Mouse (Mus musculus): ENCODE measurements around the gene Rtf2. TPM values are rescaled to one million over a fixed set of nuclear protein-coding genes. Genes with fewer than 3 reads are reported as not detected.

The Rtf2 gene
- polyA plus RNA-seq, 1 experiment from 2014 or later = 85.6 TPM

DNA sequence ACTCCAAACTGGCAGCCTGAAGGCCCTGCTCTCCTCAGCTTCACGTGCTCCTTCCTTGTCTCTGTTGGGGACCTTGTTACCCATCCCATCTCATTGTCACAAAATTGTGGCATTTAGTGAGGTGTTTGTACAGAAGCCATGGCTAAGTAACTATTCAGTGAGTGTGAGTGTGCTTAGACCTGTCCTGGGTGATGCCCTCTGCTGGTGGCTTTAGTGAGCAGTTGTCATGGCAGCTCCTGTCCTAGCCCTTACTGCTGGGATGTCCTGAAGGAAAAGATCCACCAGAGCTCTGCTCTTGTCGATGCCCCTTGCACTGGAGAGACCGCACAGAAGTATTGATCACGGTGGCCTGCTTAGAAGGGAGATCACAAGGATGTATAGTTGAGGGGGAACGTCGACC is 7.0 kb downstream of the Rtf2 start:
- DNase-seq (ENCODE audit: low spot score) = no peak
- 90% methylated on average over 6 of the region's 6 CpGs for WGBS
- Histone ChIP-seq H3K36me3 (peaks cover 77% of the 10 kb centered on the region), H3K27ac (replicated peaks) (no peak overlapping the region), H3K27me3 (ENCODE audit: low read depth, poor library complexity, severe bottlenecking) (no peaks in the 10 kb centered on the region), H3K4me3 (no peak overlapping the region), H3K4me1 (no peaks in the 10 kb centered on the region), H3K9me3 (replicated peaks) (no peaks in the 10 kb centered on the region)

DNA sequence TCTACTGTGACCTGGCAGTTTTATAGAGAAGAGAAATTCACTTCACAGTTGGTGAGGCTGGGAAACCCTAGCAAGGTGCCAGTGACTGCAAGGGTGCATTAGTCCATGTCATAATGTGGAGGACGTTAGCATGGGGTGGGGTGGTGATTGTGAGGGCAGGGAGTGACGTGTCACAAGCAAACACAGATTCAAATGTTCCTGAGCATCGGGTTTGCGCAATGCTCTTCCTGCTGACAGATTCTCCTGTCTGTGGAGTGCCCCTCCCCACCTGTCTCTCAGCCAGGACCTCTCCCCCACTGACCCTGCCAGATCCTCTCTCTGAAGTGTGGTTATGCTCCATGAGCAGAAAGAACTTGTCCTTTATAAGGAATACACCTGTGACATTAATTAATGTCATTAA is 8.0 kb downstream of the Rtf2 start:
- 96% methylated on average over 4 of the region's 4 CpGs for WGBS
- Histone ChIP-seq H3K9me3 (replicated peaks) (no peaks in the 10 kb centered on the region), H3K36me3 (peaks cover 87% of the 10 kb centered on the region), H3K27ac (replicated peaks) (no peak overlapping the region), H3K27me3 (ENCODE audit: low read depth, poor library complexity, severe bottlenecking) (no peaks in the 10 kb centered on the region), H3K4me1 (no peaks in the 10 kb centered on the region), H3K4me3 (no peak overlapping the region)
- DNase-seq (ENCODE audit: low spot score) = no peak

DNA sequence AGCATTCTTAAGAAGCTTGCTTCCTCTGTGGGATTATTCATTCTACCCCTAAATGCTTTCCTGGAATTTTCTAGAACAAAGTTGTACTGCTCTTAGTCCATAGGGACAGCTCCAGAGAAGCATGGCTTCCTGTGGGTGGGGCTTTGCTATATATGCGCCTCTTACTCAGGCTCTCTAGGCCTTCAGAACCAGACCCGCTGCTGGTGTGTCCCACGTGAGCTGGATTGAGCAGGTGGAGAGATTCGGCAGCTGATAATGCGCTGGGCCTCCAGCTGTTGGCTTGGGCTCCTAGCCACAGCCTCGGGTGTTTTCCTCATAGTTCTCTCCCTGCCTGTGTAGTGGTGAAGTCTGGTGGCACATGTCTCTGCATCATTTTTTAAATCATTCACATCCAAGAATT is 10.3 kb downstream of the Rtf2 start:
- Histone ChIP-seq H3K9me3 (replicated peaks) (no peaks in the 10 kb centered on the region), H3K27me3 (ENCODE audit: low read depth, poor library complexity, severe bottlenecking) (no peaks in the 10 kb centered on the region), H3K27ac (replicated peaks) (no peak overlapping the region), H3K4me3 (no peak overlapping the region), H3K4me1 (no peaks in the 10 kb centered on the region), H3K36me3 (peaks cover 85% of the 10 kb centered on the region)
- 92% methylated on average over 6 of the region's 6 CpGs for WGBS
- DNase-seq (ENCODE audit: low spot score) = no peak

DNA sequence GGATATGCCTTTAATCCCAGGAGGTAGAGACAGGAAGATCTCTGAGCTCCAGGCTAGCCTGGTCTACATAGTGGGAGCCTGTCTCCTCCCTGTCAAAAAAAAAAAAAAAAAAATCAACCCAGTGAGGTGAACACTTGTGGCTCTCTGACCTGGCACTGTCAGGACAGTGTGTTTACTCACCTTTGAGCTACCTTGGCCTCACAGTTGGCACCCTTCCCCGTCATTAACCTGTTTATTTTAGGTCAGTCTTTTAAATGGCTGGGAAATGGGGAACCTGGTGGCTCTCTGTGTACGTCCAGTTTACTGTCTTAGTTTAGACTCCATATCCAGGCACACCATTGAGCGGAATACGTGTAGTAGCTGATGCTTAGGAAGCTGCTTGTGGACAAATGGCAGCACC is 11.7 kb downstream of the Rtf2 start:
- Histone ChIP-seq H3K27me3 (ENCODE audit: low read depth, poor library complexity, severe bottlenecking) (no peaks in the 10 kb centered on the region), H3K4me1 (no peaks in the 10 kb centered on the region), H3K4me3 (no peak overlapping the region), H3K36me3 (peaks cover 78% of the 10 kb centered on the region), H3K27ac (replicated peaks) (no peak overlapping the region), H3K9me3 (replicated peaks) (no peaks in the 10 kb centered on the region)
- WGBS = 97% methylated on average over 4 of the region's 4 CpGs
- no peak for DNase-seq (ENCODE audit: low spot score)

DNA sequence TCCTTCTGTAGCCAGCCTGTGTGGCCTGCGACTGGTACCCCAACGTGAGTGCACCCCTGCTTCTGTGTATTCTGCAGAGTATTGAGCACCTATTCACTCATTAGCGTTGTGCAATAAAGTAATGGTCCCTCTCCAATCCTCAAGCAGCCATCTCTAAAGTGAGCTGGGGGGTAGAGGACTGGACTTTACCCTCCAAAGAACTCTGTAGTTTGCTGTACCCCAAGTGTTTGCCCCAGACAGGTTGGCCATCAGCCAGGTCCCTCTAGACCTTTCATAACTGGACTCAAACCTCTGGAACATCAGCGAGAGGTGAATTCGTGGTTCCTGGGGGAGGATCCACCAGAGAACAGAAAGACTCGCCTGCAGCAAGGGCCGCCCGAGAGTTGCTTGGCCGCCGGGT is 12.1 kb downstream of the Rtf2 start:
- no peaks in the 10 kb centered on the region for H3K4me1 ChIP-seq
- H3K27ac ChIP-seq (replicated peaks) = no peak overlapping the region
- 90% methylated on average over 10 of the region's 10 CpGs for WGBS
- H3K9me3 ChIP-seq (replicated peaks) = no peaks in the 10 kb centered on the region
- H3K27me3 ChIP-seq (ENCODE audit: low read depth, poor library complexity, severe bottlenecking) = no peaks in the 10 kb centered on the region
- no peak for DNase-seq (ENCODE audit: low spot score)
- H3K36me3 ChIP-seq = peaks cover 78% of the 10 kb centered on the region
- H3K4me3 ChIP-seq = no peak overlapping the region

DNA sequence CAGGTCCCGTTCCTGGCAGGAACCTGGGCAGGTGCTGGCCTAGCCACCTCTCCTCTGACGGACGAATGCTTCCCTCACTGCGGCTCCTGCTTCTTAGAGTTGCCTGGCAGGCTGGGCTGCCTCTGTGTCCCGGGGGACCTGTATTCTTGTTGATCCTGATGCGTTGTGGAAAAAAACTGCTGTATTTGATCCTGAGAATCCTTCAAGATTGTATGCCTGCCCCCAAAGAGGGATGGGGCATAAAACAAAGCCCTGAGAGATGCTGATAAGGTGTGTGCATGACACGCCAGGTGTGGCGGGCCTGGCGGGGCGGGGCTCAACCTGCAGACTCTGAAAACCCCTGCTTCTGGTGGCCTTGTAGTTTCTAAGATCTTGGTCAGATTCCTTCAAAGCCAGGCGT is 18.1 kb downstream of the Rtf2 start, which contains the start of gene Gcnt7:
Gene Gcnt7, minus strand, starts transcription at position 101 of the 400 bp plus-strand sequence.
- Histone ChIP-seq H3K9me3 (replicated peaks) (no peaks in the 10 kb centered on the region), H3K27ac (replicated peaks) (no peak within 1 kb of the TSS), H3K36me3 (peaks cover 56% of the 10 kb centered on the region), H3K4me3 (no peak within 1 kb of the TSS), H3K4me1 (no peaks in the 10 kb centered on the region), H3K27me3 (ENCODE audit: low read depth, poor library complexity, severe bottlenecking) (no peaks in the 10 kb centered on the region)
- 86% methylated on average over 11 of the region's 11 CpGs for WGBS
- DNase-seq (ENCODE audit: low spot score) = no peak

DNA sequence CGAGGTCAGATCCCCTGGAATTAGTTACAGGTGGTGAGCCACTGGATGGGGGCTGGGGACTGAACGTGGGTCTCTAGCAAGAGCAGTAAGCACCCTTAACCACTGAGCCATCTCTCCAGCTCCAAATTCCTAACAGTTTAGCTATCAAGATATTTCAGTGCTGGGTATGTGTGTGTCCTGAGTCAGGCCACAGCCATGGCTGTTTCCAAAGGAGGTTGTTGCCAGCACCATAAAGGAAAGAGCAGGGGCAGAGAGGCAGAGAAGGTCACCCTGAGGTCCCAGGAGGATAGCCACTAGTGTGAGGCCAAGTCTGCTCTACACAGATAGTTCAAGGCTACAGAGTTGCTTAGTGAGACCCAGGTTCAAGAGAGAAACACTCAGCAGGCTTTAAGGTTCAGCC is 20.3 kb downstream of the Rtf2 start:
- no peaks in the 10 kb centered on the region for H3K9me3 ChIP-seq (replicated peaks)
- no peaks in the 10 kb centered on the region for H3K4me1 ChIP-seq
- no peaks in the 10 kb centered on the region for H3K27me3 ChIP-seq (ENCODE audit: low read depth, poor library complexity, severe bottlenecking)
- H3K4me3 ChIP-seq = no peak overlapping the region
- peaks cover 69% of the 10 kb centered on the region for H3K36me3 ChIP-seq
- DNase-seq (ENCODE audit: low spot score) = no peak
- H3K27ac ChIP-seq (replicated peaks) = no peak overlapping the region
- 86% methylated on average over 2 of the region's 2 CpGs for WGBS

DNA sequence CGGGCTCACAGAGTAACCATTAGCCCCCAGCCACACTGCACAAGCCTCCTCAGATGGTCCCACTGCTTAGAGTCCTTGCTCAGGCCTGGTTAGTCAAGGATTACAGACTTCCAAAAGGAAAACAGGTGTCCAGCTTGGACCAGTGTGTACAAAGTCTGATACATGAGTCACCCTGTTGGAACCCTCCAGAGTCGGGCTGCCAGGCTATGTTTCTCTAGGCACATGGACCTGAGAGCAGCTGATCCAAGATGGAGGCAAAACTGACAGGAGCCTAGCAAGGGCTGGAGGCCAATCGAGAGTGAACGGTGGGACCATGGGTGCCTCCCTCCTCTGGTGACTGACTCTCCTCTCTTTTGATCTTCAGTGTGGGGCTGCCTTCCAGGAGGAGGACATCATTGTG is 22.5 kb downstream of the Rtf2 start:
- no peak for DNase-seq (ENCODE audit: low spot score)
- H3K4me3 ChIP-seq = no peak overlapping the region
- H3K27ac ChIP-seq (replicated peaks) = no peak overlapping the region
- H3K27me3 ChIP-seq (ENCODE audit: low read depth, poor library complexity, severe bottlenecking) = no peaks in the 10 kb centered on the region
- H3K36me3 ChIP-seq = peaks cover 75% of the 10 kb centered on the region
- H3K9me3 ChIP-seq (replicated peaks) = no peaks in the 10 kb centered on the region
- 93% methylated on average over 4 of the region's 4 CpGs for WGBS
- H3K4me1 ChIP-seq = no peaks in the 10 kb centered on the region

DNA sequence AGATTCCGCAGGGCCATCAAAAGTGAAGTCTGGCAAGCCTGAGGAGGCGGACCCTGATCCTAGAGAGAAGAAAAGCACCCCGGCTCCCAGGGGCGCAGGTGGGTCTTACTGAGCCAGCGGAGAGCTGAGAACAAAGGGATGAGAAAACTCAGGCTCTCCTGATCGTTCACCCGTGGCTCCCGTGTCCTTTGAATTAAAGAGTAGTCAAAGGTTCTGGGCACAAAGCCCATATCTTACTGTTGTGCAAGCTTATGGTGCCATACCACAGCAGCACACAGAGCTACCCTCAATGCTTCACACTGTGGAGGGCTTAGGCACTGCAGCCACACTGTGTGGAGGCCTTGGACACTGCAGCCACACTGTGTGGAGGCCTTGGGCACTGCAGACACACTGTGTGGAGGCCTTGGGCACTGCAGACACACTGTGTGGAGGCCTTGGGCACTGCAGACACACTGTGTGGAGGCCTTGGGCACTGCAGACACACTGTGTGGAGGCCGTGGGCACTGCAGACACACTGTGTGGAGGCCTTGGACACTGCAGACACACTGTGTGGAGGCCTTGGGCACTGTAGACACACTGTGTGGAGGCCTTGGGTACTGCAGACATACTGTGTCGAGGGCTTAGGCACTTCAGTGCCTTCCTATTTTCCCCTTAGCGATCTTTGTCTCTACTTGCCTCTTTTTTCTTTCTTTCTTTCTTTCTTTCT is 26.2 kb downstream of the Rtf2 start:
- DNase-seq (ENCODE audit: low spot score) = no peak
- peaks cover 86% of the 10 kb centered on the region for H3K36me3 ChIP-seq
- no peak overlapping the region for H3K4me3 ChIP-seq
- no peaks in the 10 kb centered on the region for H3K4me1 ChIP-seq
- no peak overlapping the region for H3K27ac ChIP-seq (replicated peaks)
- no peaks in the 10 kb centered on the region for H3K27me3 ChIP-seq (ENCODE audit: low read depth, poor library complexity, severe bottlenecking)
- 85% methylated on average over 11 of the region's 11 CpGs for WGBS
- no peaks in the 10 kb centered on the region for H3K9me3 ChIP-seq (replicated peaks)

DNA sequence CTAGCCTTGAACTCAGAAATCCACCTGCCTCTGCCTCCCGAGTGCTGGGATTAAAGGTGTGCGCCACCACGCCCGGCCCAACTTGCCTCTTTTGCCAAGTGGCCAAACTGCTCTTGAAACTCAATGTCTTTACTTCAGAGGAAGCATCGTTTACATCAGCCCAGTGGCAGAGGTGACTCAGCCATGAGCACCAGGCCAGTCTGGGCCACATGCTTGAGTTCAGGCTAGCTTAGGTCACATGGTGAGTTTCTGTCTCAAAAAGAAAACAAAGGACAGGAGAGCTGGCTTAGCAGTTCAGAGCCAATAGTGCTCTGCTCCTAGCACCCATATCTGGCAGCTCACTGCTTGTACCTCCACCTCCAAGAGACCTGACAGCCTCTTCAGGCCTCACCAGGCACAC is 26.9 kb downstream of the Rtf2 start:
- Histone ChIP-seq H3K27ac (replicated peaks) (no peak overlapping the region), H3K36me3 (peaks cover 81% of the 10 kb centered on the region), H3K4me1 (no peaks in the 10 kb centered on the region), H3K27me3 (ENCODE audit: low read depth, poor library complexity, severe bottlenecking) (no peaks in the 10 kb centered on the region), H3K9me3 (replicated peaks) (no peaks in the 10 kb centered on the region), H3K4me3 (no peak overlapping the region)
- DNase-seq (ENCODE audit: low spot score) = no peak
- WGBS = 96% methylated on average over 5 of the region's 5 CpGs

DNA sequence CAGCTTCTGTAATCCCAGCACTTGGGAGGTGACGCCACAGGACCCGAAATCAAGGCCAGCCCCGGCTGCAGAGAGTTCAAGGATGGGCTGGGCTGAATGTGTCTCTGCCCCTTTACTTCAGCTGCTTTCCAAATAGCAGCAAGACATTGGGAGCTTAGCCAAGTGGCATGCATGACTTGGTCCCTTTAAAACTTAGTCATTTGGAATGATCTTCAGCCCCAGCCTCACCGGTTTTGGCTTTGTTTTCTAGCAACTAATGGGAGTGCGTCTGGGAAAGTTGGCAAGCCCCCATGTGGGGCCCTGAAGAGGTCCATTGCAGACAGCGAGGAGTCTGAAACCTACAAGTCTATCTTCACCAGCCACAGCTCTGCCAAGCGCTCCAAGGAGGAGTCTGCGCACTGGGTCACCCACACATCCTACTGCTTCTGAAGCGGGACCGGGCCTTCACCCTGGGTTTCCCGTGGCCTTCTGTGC is 28.0 kb downstream of the Rtf2 start:
- Histone ChIP-seq H3K9me3 (replicated peaks) (no peaks in the 10 kb centered on the region), H3K36me3 (peaks cover 69% of the 10 kb centered on the region), H3K4me1 (no peaks in the 10 kb centered on the region), H3K27me3 (ENCODE audit: low read depth, poor library complexity, severe bottlenecking) (no peaks in the 10 kb centered on the region), H3K4me3 (no peak overlapping the region), H3K27ac (replicated peaks) (no peak overlapping the region)
- WGBS = 80% methylated on average over 11 of the region's 11 CpGs
- no peak for DNase-seq (ENCODE audit: low spot score)

DNA sequence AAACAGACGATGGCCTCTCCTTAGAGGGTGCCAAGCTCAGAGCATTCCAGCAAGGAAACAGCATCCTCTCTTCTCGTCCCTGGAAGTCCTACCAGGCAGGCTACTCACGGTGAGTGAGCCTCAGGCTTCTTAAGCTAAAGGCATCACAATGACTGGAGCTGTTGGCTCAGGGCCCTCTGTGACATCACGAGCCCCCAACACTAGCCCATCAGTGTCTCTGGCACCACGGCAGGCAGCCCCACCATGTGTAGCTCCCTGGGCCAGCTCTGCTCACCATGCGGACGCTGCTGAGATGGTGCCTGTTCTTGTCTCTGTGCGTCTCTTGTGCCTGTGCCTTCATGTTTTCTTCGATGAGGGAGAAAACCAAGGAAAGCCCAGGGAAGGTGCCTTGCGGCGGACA is 32.0 kb downstream of the Rtf2 start, which contains the start of gene Fam209:
Gene Fam209, plus strand, starts transcription at position 203 of the 400 bp plus-strand sequence.
- peaks cover 8% of the 10 kb centered on the region for H3K4me1 ChIP-seq

DNA sequence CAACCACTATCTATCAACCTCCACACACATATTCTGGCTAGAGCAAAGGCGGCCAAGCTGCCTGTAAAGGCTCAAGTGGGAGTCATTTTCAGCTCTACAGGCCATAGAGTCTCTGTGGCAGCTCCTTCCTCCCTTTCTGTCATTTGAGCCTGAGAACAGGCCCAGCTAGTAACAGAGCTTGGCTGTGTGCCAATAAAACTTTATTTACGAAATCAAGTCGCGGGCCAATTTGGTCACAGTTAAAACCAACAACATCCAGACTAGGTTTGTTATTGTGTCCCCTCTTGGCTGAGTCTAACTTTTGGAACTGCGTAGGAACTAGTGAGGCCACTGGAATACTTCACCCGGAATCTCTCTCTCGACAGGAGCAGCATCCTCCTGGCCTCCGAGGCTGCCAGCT is 33.2 kb downstream of the Rtf2 start:
- Histone ChIP-seq H3K36me3 (peaks cover 19% of the 10 kb centered on the region), H3K4me1 (peaks cover 13% of the 10 kb centered on the region), H3K9me3 (replicated peaks) (no peaks in the 10 kb centered on the region), H3K27ac (replicated peaks) (no peak overlapping the region), H3K27me3 (ENCODE audit: low read depth, poor library complexity, severe bottlenecking) (0 out of 2 replicates have a peak, but pooled peaks cover 4% of the 10 kb centered on the region), H3K4me3 (no peak overlapping the region)
- WGBS = 81% methylated on average over 8 of the region's 8 CpGs
- no peak for DNase-seq (ENCODE audit: low spot score)

More for the DNA sequence above, 32.0 kb downstream of the Rtf2 start, which contains the start of gene Fam209:
- no peak within 1 kb of the TSS for H3K27ac ChIP-seq (replicated peaks)
- no peaks in the 10 kb centered on the region for H3K9me3 ChIP-seq (replicated peaks)
- 88% methylated on average over 11 of the region's 11 CpGs for WGBS
- H3K27me3 ChIP-seq (ENCODE audit: low read depth, poor library complexity, severe bottlenecking) = 0 out of 2 replicates have a peak, but pooled peaks cover 4% of the 10 kb centered on the region
- H3K4me3 ChIP-seq = no peak within 1 kb of the TSS
- peaks cover 32% of the 10 kb centered on the region for H3K36me3 ChIP-seq
- no peak for DNase-seq (ENCODE audit: low spot score)

Data from midbrain, embryonic 10.5 days (tissue).